Mouse (Mus musculus): ENCODE data around the gene Gng2.

Gene Gng2

DNA sequence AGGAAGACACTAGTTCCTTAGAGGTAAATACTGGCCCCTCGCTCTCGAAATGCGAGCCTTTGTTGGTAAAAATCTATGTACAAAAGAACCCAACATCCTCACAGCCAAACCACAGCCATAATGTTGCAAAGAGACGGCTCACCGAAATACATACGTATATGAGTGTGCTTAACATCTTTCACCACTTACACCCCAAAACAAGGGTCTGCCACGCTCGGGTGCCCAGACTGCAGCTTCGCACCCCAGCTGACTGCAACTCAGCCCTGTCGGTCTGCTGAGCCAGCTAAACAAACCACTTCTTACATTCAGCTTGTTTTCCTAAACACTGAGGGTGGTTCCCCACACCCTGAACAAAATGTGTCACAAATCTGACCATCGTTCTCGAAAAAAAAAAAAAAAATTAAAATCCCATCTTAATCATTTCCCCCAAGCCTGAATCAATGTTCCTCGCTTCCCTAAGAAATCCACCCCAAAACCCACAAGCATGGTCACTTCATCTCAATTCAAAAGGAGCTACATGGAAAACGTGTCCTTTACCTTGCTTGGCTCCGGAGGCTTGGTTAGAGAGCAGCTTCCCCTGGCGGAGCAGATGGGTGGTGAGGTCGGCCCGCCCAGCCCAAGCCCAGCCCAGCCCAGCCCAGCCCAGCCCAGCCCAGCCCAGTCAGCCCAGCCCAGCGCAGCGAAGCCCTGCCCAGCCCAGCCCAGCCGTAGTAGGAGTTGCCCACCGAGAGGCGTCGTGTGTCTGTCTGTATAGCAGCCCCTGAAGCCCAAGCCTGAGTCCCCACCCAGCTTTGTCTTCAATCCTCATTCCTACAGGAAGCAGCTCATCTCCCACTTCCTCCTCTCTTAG is 781 bp downstream of the Gng2 start:
- DNase-seq: peak; percentile 83

DNA sequence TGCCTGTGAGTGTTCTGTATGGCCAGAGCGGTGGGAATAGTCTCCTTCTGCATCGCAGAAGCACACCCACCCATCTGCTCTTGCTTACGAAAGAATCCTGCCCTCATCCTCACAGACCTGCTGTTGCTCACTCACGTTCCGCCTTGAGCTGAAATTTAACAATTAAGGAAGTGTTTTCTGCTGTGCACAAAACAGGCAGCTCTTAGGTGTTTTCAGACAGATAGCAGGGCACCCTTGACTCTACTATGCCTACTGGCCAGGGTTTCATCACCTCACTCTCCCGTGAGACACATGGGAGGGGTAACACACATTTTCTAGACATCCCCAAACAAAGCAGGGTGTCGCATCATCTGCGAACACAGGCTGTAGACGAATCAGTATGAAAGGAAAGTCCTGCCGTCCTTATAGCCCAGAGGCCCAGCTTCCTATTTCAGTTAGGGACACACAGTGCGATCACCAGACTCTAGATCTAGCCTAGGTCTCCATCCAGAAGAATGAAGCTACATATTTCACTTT is 2.4 kb downstream of the Gng2 start:
- no peak for DNase-seq

DNA sequence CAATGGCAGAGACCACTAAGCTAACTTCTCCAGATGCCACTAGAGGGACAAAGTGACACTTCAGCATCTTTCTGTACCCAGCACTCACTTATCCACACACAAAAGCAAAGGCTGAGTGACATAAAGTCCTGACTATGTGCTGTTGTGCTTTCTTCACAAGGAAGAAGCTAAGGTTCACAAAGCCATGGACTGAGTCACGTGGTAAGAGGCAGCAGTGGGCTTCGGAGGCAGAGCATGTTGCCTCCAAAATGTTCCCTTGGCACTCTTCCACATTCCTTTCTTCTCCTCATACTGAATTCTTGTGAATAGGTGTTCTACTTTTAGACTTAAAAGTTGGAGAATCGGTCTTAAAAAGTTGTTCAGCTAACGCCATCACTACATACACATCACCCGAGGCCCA is 3.0 kb downstream of the Gng2 start:
- no peak for DNase-seq

DNA sequence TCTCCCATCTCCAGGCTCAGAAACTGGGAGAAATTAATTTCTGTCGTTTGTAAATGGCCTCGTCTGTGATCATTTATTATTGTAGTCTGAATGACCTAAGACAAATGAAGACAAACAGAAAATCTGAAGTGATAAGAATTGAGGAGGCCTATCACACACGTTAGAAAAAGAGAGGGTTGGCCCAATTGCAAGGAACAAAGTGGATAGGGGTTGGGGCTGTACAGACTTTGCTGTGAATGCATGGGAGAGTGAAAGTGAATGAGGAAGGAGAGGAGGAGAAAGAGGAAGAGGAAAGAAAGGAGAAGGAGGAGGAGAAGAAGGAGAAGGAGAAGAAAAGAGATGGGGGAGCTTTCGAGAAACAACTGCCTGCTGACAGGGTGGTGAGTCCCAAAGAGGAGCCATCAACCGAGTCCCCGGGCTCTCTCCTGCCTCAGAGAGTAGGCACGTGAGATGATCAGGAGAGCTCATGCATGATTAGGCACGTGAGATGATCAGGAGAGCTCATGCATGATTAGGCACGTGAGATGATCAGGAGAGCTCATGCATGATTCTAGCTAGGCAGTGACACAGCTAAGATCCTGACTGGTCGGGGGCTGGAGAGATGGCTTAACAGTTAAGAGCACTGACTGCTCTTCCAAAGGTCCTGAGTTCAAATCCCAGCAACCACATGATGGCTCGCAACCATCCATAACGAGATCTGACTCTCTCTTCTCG is 5.0 kb downstream of the Gng2 start:
- no peak for DNase-seq

DNA sequence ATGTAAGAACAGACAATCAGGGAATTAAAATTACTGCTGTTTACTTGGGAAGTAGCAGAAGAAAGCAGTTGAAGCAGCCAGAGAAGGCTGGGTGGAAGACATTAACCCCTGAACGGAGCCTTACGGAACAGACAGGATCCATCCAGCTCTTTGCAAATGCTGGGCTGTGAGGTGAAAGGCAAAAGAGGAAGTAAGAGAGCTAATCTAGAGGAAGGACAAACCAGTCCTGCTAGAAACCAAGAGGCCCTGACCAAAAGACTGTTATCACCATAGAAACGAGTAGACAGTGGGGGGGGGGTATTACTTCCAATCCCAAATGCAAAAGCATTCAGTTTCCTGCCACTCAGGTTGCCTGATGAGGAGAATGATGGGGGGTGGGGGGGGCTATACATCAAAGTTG is 6.6 kb downstream of the Gng2 start:
- no peak for DNase-seq

DNA sequence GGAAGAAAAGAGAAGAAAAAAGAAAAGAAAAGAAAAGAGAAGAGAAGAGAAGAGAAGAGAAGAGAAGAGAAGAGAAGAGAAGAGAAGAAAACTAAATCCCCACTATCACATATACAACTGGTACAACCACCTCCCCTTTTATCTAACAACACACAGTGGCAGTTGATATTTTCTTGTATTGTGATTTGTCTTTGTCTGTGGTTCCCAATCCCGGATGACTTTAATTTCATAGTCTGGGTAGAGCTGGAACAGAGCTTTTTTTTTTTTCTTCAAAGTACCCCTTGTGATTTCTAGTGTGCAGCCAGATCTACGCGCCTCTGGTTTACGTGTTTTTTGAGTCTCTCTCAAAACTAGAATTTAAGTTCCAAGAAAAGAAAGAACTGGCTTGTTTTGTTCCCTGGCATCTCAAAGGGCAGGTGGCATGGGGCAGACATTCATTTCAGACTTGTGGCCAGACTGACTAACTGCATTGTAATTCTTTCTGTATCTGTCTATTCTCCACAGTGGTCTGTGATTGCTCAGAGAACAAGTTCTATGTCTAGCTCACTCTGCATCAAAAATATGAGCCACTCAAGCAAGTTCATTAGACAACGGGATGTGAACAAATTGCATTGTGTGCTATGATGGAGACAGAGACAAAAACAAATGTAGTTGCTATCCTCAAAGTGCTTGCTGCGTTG is 7.2 kb downstream of the Gng2 start:
- DNase-seq: no peak

DNA sequence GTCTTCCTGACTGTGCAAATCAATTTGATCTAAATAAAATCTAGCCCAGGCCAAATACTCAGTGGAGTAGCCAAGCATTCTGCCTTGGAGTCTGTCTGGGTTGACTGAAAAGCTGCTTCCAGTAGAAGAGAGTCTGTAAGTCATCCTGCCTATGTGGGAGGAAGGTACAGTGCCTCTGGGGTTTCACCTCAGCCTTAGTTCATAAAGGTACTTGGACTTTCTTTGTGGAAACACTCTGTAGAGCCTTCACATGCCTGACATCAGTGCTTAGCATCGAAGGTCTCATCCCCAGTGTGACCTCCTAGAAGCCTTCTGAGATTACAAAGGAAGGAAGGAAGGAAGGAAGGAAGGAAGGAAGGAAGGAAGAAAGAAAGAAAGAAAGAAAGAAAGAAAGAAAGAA is 7.9 kb downstream of the Gng2 start:
- DNase-seq: no peak

DNA sequence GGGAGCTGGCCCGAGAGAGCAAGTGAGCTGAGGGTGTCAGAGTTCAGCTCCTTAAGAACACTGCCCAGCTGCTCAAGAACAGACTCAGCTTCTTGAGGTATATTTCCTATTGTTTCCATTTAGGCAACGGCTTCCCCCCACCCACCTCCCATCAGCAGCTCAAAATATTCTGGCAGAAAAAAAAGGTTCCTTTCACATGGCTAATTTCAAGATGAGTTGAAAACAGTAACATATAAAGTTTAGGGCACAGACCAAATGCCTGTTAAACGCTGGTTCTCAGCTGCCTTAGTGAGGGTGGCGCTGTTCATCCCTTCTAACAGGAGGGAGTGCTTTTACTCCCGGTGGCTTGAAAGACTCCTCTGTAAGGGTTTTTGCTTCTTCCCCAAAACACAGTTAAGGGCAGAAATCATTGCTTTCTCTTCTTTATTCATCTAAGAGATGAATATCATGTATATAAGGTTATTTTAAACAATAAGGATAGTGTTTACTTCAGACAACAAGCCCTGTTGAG is 8.4 kb downstream of the Gng2 start:
- no peak for DNase-seq

DNA sequence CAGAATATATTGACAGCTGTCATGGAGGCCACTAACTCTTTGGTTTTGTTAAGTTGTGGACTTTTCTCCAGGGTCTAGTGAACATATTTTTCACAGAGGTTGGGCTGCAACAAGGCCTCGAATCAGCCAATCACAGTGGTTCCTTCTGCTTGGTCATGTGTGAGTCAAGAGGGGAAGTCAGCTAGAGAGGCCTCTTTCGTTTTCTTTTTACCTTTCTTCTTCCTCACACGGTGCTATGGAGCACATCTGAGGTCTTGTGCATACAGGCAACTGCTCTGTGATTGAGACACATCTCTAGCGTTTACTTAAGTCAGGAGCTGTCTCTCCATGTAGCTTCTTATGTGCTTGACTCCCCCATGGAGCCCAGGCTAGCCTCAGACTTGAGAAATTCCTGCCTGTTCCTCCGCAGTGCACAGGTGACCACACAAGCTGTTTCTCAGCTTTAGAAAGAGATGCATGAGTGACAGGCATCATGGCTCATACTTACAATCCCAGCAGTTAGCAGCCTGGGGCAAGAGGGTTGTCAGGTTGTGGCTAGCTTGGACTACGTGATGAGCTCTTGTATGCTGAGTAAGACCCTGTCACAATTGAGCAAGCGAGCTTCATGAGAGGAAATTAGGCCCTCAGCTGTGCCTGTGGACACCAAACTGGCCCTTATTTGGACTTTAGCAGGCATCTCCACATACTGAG is 9.0 kb downstream of the Gng2 start:
- no peak for DNase-seq

DNA sequence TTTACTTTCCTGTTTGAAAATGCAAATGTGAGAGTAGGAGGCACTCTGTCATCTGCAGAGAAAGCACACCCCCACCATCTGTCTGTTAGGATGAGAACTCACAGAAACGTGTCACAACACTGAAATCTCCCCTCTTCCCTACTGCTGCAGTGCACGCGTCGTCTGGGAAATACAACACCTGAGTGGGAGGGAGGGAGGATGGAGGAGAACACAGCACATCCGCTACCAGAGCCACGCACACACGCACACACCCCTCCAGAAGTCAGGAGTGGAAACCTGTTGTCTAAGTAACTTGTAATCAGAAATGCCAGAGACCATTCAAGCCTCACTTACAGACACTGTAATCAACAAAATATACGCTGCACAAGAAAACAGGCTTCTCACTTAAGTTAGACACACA is 9.9 kb downstream of the Gng2 start:
- DNase-seq: peak; percentile 53

DNA sequence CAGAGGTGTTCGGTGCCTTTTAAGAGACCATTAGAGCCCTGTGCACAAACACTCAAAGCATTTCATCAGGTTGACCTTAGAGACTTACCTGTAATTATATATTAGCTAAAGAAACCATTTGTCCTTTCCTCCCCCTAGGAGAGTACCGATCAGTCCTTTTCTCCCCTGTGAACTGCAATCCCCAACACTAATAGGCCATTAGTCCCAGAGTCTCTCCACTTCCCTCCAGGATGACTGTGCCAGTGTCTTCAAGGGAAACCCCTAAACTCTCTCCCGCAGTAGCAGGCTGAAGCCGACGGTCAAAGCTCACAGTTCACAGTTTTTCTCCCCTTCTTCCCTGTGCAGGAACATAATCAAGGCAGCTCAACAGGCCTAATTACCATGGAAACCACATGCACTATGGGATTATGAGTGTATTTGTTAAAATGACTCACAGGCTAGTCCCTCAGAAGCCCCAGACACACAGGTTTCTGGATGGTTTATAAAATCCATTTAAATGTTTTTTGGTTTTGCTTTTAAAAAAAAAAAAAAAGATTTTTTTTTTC is 13.4 kb downstream of the Gng2 start:
- no peak for DNase-seq

DNA sequence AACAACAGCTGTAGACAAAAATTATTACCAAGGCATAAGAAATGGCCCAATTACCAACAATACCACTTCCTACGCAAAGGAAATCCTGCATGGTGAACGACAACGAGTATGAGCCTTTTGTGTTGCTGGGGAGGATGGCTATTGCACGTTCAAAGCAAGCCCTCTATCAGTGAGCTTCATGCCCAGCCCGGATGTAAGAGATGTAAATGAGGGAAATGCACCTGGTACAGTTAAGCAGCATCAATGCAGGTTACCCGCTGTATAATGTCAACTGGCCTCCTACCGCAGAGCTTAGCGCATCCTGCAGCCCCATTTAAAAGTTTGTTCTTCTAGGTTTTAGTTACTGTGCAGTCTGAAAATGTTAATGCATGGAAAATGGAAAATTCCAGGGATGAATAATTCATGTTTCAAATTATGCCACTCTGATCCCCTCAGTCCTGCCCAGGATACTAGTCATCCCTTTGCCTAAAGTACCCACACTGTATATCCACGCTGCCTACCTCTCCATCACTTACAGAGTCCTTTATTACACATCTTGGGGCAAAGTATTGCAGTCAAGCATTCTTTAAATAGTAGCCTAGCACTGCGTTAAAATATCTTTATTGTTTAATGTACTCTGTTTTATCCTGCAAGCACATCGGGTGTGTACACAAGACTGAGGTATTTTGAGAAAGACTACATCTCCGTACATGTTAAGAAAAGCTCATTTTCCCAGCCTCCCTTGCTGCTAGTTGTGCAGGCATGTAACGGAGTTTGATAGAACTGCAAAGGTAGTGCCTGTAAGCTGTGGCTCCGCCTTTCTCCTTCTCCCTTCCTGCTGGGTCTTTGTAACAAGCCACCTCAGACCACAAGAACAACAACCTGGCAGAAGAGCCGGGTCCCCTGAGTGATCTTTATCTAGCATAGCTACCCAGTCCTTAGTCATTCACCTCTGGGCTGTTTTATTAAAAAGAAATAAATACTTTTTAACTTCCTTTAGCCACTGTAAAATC is 15.2 kb downstream of the Gng2 start:
- no peak for DNase-seq

DNA sequence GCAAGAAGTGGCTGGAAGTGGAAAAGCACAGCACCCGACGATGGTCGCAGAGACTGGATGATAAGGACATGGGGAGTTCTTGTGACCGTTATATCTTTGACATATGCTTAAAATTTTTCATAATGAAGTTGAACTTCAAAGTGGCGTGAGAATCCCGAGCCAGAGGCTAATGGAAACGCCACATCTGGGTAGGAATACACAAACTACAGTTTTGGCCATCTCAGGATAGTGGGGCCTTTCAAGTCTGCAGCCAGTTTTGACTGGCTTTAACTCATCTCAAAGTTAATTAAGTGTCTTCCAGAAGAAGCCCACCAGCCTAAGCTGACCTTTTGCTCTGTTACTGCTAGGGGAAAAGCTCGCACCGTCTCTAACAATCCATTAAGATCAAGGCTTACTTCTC is 17.6 kb downstream of the Gng2 start:
- no peak for DNase-seq

DNA sequence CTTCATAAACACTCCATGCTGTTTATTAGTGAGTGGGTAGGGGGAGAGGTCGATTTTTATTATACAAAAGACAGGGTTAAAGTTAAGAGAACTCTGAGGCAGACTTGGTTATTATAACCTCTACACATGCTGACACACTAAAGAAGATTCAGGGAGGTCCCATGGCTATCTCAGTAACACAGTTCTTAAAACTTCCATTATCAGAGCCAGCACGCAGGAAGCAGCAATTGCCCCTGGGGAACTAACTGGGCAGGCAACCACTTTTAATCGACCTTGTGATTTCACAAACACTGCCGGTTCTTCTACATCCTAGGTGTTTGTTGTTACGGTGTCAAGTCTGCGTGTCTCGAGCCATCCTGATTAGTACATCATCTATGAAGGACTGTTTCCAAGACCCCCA is 22.4 kb downstream of the Gng2 start:
- no peak for DNase-seq

DNA sequence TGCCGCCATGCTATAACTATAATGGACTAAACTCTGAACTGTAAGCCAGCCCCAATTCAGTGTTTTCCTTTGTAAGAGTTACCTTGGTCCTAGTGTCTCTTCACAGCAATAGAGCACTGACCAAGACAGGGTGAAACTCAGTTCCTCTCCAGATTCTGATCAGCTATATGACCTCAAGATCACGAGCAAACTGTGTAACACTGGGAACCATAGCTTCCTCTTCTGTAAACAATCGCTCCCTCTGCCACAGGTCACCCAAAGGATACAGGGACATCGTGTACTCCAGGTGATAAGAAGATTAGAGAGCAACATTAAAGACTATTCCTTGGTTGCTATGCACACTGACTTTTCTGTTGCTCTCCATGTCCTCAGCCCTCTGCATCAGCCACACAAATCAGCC is 26.6 kb downstream of the Gng2 start:
- DNase-seq: no peak

DNA sequence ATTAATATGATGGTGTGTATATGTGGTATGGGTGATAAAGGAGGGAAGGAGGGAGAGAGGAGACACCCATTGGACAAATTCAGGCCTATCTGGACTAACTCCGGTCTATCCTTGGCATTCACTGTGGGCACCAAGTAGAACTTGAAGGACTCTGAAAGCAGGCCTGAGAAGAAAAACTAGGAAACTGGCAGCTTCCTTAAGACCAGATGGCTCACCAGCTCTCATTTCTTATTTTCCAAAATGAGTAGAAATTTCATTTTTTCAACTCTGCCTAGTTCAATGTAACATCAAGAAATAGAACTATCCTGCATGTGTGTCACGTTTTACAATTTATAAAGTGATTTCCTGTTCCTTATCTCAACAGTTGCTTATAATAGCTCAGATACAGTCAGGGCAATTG is 28.0 kb downstream of the Gng2 start:
- DNase-seq: no peak

DNA sequence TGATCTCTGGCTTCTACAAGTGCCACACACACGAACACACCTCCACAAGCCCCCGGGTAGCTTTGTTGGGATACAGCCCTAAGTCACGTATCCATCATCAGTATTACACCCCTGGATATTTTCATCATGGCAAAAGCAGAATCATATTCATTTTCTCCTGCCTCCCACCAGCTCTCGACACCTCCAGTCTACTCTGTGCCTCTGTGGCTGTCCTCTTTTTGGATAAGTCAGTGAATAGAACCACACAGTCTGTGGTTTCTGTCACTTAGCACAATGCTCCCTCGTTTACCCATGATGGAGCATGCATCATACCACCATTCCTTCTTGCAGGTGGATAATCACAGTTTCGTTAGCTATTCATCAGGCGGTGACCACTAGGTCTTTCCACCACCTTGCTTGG is 31.2 kb downstream of the Gng2 start:
- DNase-seq: no peak

DNA sequence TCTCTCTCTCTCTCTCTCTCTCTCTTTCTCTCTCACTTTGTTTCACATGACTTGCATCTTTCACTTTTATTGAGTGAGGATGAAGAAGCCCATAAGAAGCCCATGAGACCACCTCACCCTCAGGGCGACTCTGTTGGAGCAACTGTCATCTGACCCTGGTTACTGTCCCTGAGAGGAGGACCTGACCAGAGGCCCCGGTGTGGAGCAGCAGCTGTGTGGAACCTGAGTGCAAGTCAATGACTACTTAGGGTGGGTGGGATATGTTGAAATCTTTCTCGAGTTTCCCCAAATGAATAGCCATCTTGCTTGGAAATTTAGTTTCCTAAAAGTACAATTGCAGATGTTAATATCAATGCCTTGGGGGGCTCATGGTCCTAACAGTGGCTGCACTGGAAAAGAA is 34.7 kb downstream of the Gng2 start:
- DNase-seq: no peak

DNA sequence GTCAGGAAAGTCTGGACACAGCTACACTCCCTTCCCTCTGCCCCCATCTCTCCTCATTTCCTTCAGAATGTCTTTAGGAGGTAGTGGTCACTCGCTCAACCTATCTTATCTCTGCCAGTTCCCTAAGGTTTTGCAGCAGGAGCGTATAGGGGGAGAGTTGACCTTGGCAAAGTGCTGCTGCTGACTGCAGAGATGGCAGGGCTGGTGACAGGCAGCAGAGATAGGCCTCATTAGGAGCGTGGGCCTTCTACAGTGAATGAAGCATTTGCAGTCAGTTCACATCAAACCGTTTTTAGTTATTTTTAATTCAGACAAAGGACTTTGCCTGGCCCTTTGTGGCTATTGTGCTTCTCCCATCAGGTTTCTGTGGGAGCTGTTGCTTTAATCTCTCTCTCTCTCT is 35.1 kb downstream of the Gng2 start:
- DNase-seq: no peak

DNA sequence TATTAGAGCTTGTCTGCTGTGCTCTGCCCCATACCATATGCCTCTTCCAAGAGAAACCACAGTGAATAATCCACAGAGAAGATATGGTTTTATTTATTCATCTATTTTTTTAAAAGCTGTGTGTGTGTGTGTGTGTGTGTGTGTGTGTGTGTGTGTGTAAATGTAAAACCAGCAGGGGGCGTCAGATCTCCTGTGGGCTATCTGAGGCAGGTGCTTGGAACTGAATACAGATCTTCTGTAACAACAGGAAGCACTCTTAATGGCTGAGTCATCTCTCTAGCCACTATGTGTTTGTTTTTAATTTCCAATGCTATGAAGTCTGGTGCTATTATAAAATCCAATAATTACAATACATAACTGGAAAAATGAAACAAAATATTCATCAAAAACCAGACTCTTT is 37.4 kb downstream of the Gng2 start:
- no peak for DNase-seq

DNA sequence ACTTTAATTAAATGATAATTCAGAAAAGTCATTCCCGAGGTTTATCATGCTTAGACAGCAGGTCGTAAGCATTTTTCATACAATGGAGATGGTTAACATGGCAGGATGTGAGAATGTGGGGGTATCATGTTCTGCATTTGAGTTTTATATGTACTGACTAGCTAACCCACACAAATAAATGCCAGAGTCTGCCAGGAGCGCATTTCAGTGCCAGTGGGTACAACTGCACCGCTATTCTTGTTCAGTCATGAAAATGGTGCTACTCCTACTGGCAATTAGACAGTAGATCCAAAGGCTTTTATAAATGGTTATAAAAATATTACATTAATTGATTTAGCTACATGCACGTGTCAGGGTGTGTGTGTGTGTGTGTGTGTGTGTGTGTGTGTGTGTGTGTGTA is 38.9 kb downstream of the Gng2 start:
- DNase-seq: peak; percentile 49

Measured in layer of hippocampus, adult 9-11 months (tissue).